Mouse (Mus musculus) kidney, postnatal 10 days (tissue): ENCODE data around the gene Atg4a-ps.
A peak's percentile ranks its signal among the peaks of the same experiment; 100 is the strongest.
"Not testable (repeated sequence)": the region's sequence is repeated elsewhere in the genome, so short reads cannot be mapped to it uniquely, and the experiment has no call there.

ENCODE experiments used
- DNase-seq: peaks from one replicate; pipeline ENCODE4 v3.0.0; 2021; ENCODE audit warnings: mixed read lengths

Gene Atg4a-ps

GRCm38 (mm10) chr3:103645968-103646367 is at the start of gene Atg4a-ps:
Gene Atg4a-ps (minus strand): TSS chr3:103646068.
- not testable (repeated sequence) for DNase-seq

- no peak for DNase-seq
Observed at GRCm38 (mm10) chr3:103695556-103695955, 49.7 kb upstream of the Atg4a-ps start.

- DNase-seq = peak; percentile 32
Observed at GRCm38 (mm10) chr3:103690506-103690905, 44.6 kb upstream of the Atg4a-ps start.

- DNase-seq = no peak
Observed at GRCm38 (mm10) chr3:103689043-103689442, 43.2 kb upstream of the Atg4a-ps start.

- DNase-seq = no peak
Observed at GRCm38 (mm10) chr3:103683966-103684319, 38.1 kb upstream of the Atg4a-ps start.

- DNase-seq = peak; percentile 8
Observed at GRCm38 (mm10) chr3:103683234-103683965, 37.5 kb upstream of the Atg4a-ps start.

GRCm38 (mm10) chr3:103682473-103682872 is 36.6 kb upstream of the Atg4a-ps start:
- DNase-seq = no peak

GRCm38 (mm10) chr3:103678811-103679210 is 32.9 kb upstream of the Atg4a-ps start:
- no peak for DNase-seq

GRCm38 (mm10) chr3:103672716-103673115 is 26.8 kb upstream of the Atg4a-ps start:
- no peak for DNase-seq

GRCm38 (mm10) chr3:103672113-103672512 is 26.2 kb upstream of the Atg4a-ps start:
- no peak for DNase-seq

GRCm38 (mm10) chr3:103663385-103663784 is 17.5 kb upstream of the Atg4a-ps start:
- no peak for DNase-seq

- DNase-seq = no peak
Observed at GRCm38 (mm10) chr3:103661714-103662113, 15.8 kb upstream of the Atg4a-ps start.

- DNase-seq = no peak
Observed at GRCm38 (mm10) chr3:103660012-103660411, 14.1 kb upstream of the Atg4a-ps start.

GRCm38 (mm10) chr3:103650406-103650805 is 4.5 kb upstream of the Atg4a-ps start:
- DNase-seq = no peak

GRCm38 (mm10) chr3:103649716-103650115 is 3.8 kb upstream of the Atg4a-ps start:
- DNase-seq = no peak

- DNase-seq = no peak
Observed at GRCm38 (mm10) chr3:103648486-103648885, 2.6 kb upstream of the Atg4a-ps start.

- no peak for DNase-seq
Observed at GRCm38 (mm10) chr3:103647164-103647867, 1.4 kb upstream of the Atg4a-ps start.

- peak; percentile 12 for DNase-seq
Observed at GRCm38 (mm10) chr3:103641301-103641700, 4.6 kb downstream of the Atg4a-ps start.

GRCm38 (mm10) chr3:103640226-103640803 is 5.6 kb downstream of the Atg4a-ps start:
- no peak for DNase-seq

GRCm38 (mm10) chr3:103637641-103638040 is 8.2 kb downstream of the Atg4a-ps start:
- no peak for DNase-seq

- no peak for DNase-seq
Observed at GRCm38 (mm10) chr3:103634256-103634655, 11.6 kb downstream of the Atg4a-ps start.

- DNase-seq = no peak
Observed at GRCm38 (mm10) chr3:103633831-103634230, 12.0 kb downstream of the Atg4a-ps start.

GRCm38 (mm10) chr3:103633124-103633523 is 12.7 kb downstream of the Atg4a-ps start:
- no peak for DNase-seq

- no peak for DNase-seq
Observed at GRCm38 (mm10) chr3:103627661-103628060, 18.2 kb downstream of the Atg4a-ps start.
